In genomic region chr12:58981178-58981661, GRCm38 (mm10) we compare ENCODE assay signal across 7 mouse cellular contexts. TPM values are rescaled to one million over a fixed set of nuclear protein-coding genes. Genes with fewer than 3 reads are reported as not detected.
DNase-seq lines count a peak whose midpoint lies in the region; ATAC-seq and TF ChIP-seq lines count a peak whose summit lies in the region.
"Not testable (repeated sequence)": the region's sequence is repeated elsewhere in the genome, so short reads cannot be mapped to it uniquely, and the experiment has no call there.

No protein-coding gene starts in this region.

- 66% methylated on average over 6 of the region's 6 CpGs for whole genome bisulfite sequencing in heart, embryonic 13.5 days
- 42% methylated on average over 6 of the region's 6 CpGs for WGBS in liver, embryonic 13.5 days (ENCODE audit: insufficient replicate concordance)
- 63% methylated on average over 6 of the region's 6 CpGs for WGBS in liver, postnatal 0 days (ENCODE audit: insufficient replicate concordance)

- H3K27ac ChIP-seq in heart, embryonic 13.5 days (replicated peaks); liver, postnatal 0 days (ENCODE audit: low read depth): not testable (repeated sequence)
- peak overlapping the region; percentile 58 for H3K27ac ChIP-seq in liver, embryonic 13.5 days

- H3K36me3 ChIP-seq in heart, embryonic 13.5 days: peaks cover 90% of the 10 kb centered on the region
- H3K36me3 ChIP-seq in liver, embryonic 13.5 days: peaks cover 27% of the 10 kb centered on the region
- H3K36me3 ChIP-seq in liver, postnatal 0 days (replicated peaks; ENCODE audit: insufficient read depth, low read length): peaks cover 40% of the 10 kb centered on the region

- ATAC-seq in erythroid progenitor cell, adult 5-6 weeks (replicated peaks; ENCODE audit: low FRiP score, poor library complexity, severe bottlenecking): peak; percentile 83
- ATAC-seq in heart, embryonic 13.5 days (ENCODE audit: extremely low read depth, insufficient number of reproducible peaks, low FRiP score, low TSS enrichment): peak; percentile 63
- peak; percentile 84 for ATAC-seq in liver, embryonic 13.5 days (ENCODE audit: low read depth)
- 0 out of 2 replicates have a peak, but pooled peaks have one; percentile 33 for ATAC-seq in liver, postnatal 0 days

- H3K4me2 ChIP-seq in heart, embryonic 13.5 days; liver, embryonic 13.5 days; liver, postnatal 0 days (ENCODE audit: low read depth, low read length): not testable (repeated sequence)

- not testable (repeated sequence) for TF ChIP-seq CTCF in liver, postnatal 0 days (IDR thresholded peaks at IDR 0.05; ENCODE audit: low read depth)

- H3K9me3 ChIP-seq in heart, embryonic 13.5 days; liver, embryonic 13.5 days (replicated peaks); liver, postnatal 0 days (ENCODE audit: low read length): not testable (repeated sequence)

- H3K4me3 ChIP-seq in heart, embryonic 13.5 days; liver, embryonic 13.5 days (replicated peaks); liver, postnatal 0 days (ENCODE audit: low read depth, low read length): not testable (repeated sequence)

- DNase-seq in ES-CJ7 (ENCODE audit: low read depth, low spot score) (peak; percentile 93), R1 (ENCODE audit: low read depth, low spot score) (peak; percentile 96)
- DNase-seq in c-Kit-positive CD71-positive TER-119-negative erythroid progenitor cells, embryonic 14.5 days (ENCODE audit: low read depth): peak; percentile 6
- peak; percentile 57 for DNase-seq in liver, embryonic 13.5 days
- DNase-seq in liver, postnatal 0 days: not testable (repeated sequence)

- not testable (repeated sequence) for TF ChIP-seq EP300 in liver, postnatal 0 days (IDR thresholded peaks at IDR 0.05; ENCODE audit: low read depth)

- not testable (repeated sequence) for H3K9ac ChIP-seq in heart, embryonic 13.5 days; liver, embryonic 13.5 days; liver, postnatal 0 days (replicated peaks)

- not testable (repeated sequence) for H3K27me3 ChIP-seq in heart, embryonic 13.5 days (replicated peaks); liver, embryonic 13.5 days; liver, postnatal 0 days (ENCODE audit: insufficient read depth, low read length)

- not testable (repeated sequence) for H3K4me1 ChIP-seq in heart, embryonic 13.5 days; liver, postnatal 0 days (ENCODE audit: insufficient read depth)
- peaks cover 16% of the 10 kb centered on the region for H3K4me1 ChIP-seq in liver, embryonic 13.5 days (replicated peaks)

RNA-seq across cellular contexts. Expression of gene Sec23a, which starts 30.6 kb away (rescaled TPM):
- 6.5 and 15.9 TPM in 2 replicates for total RNA-seq in erythroid progenitor cell, adult 5-6 weeks (2015; ENCODE audit: low replicate concordance)
- total RNA-seq in erythroid progenitor cell, adult 5-6 weeks (2017; ENCODE audit: low replicate concordance): 10.7 and 13.2 TPM in 2 replicates
- polyA plus RNA-seq in heart, embryonic 13.5 days (2015; fragmentation: Nextera tagmentation; extraction: Ambion mirVana): 66.4 and 67.9 TPM in 2 replicates
- polyA plus RNA-seq in liver, embryonic 13.5 days (2015; fragmentation: Nextera tagmentation; extraction: Ambion mirVana): 22.6 and 29.5 TPM in 2 replicates
- polyA plus RNA-seq in liver, postnatal 0 days (2015; fragmentation: Nextera tagmentation; extraction: Ambion mirVana): 43.2 and 48.4 TPM in 2 replicates

RNA-seq across cellular contexts. Expression of gene Gemin2, which starts 32.0 kb away (rescaled TPM):
- total RNA-seq in erythroid progenitor cell, adult 5-6 weeks (2015; ENCODE audit: low replicate concordance): 12.2 and 14.4 TPM in 2 replicates
- total RNA-seq in erythroid progenitor cell, adult 5-6 weeks (2017; ENCODE audit: low replicate concordance): 9.2 and 17.7 TPM in 2 replicates
- 22.4 and 25.1 TPM in 2 replicates for polyA plus RNA-seq in heart, embryonic 13.5 days (2015; fragmentation: Nextera tagmentation; extraction: Ambion mirVana)
- polyA plus RNA-seq in liver, embryonic 13.5 days (2015; fragmentation: Nextera tagmentation; extraction: Ambion mirVana): 25.5 and 26.0 TPM in 2 replicates
- 19.5 and 20.0 TPM in 2 replicates for polyA plus RNA-seq in liver, postnatal 0 days (2015; fragmentation: Nextera tagmentation; extraction: Ambion mirVana)

Comparison
In these comparisons a context has a peak if more than half of its experiments do, and no peak if none do; other contexts are left out.
1. ATAC-seq: peak in every context shown above with its lines; median percentile 84 in liver, embryonic 13.5 days; 83 in erythroid progenitor cell, adult 5-6 weeks; 63 in heart, embryonic 13.5 days; 33 in liver, postnatal 0 days.